Mouse (Mus musculus) lung, postnatal 0 days (tissue): ENCODE measurements around the gene Hs1bp3.

Source experiments
- CTCF ChIP-seq: IDR thresholded peaks from 2 replicates; pipeline ENCODE4 v1.5.1; 2016; ENCODE audit warnings: antibody characterized with exemption, mild to moderate bottlenecking
- EP300 ChIP-seq: IDR thresholded peaks from 2 replicates; pipeline ENCODE4 v1.6.1; 2016; ENCODE audit warnings: antibody characterized with exemption, mild to moderate bottlenecking, control low read depth

DNA sequence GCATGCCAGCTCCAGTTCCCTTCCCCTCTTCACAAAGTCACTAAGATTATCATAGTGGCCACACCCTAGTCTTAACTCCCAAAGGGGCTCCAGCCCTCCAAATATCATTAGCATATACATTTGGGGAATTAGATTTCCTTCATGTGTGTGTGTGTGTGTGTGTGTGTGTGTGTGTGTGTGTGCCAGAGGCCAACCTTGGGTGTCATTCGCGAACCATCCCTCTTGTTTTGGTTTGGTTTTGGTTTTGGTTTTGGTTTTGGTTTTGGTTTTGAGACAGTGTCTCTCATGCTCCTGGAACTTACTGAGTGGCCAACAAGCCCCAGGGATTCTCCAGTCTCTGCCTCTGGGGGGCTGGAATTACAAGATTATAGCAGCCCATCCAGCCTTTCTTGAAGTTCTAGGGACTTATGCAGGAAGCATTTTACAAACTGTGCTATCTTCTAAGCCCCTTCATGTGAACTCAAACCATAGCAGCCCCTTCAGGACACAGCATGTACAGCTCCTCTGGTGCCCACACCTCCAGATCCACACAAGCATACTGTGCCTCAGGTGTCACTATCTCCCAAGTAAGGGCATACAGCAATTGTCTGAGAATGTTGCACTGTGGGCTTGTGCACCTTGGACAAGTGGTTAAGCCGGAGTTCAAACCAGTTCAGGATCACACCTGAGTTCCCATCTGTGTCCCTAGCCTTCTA, 46.3 kb downstream of the Hs1bp3 start:
- TF ChIP-seq EP300 (no peak), CTCF (no peak)
